Mouse (Mus musculus) midbrain, embryonic 12.5 days (tissue): ENCODE results near the gene Tinagl1. TPM values are rescaled to one million over a fixed set of nuclear protein-coding genes. Genes with fewer than 3 reads are reported as not detected.

Experiments used
- ATAC-seq: fragments of 200-750 bp; cut with Nextera tagmentation; 2 replicates; pipeline ENCODE4 v1.8.0; 2017; ENCODE audit warnings: low read depth, moderate TSS enrichment, moderate library complexity; ENCODE audit not compliant: low FRiP score
- H3K27ac ChIP-seq: fragments of 300-500 bp; sonication (generic); replicated peaks from 2 replicates; pipeline ENCODE4 v1.5.1; 2016; ENCODE audit warnings: mild to moderate bottlenecking
- H3K27me3 ChIP-seq: fragments of 300-500 bp; sonication (generic); 2 replicates; pipeline ENCODE4 v1.6.1; 2016; ENCODE audit warnings: mild to moderate bottlenecking
- H3K36me3 ChIP-seq: fragments of 300-500 bp; sonication (generic); 2 replicates; pipeline ENCODE4 v1.6.1; 2016
- H3K4me1 ChIP-seq: fragments of 300-500 bp; sonication (generic); 2 replicates; pipeline ENCODE4 v1.6.1; 2016
- H3K4me2 ChIP-seq: fragments of 300-500 bp; sonication (generic); replicated peaks from 2 replicates; pipeline ENCODE4 v1.6.1; 2016; ENCODE audit warnings: mild to moderate bottlenecking, moderate library complexity
- H3K4me3 ChIP-seq: fragments of 300-500 bp; sonication (generic); 2 replicates; pipeline ENCODE4 v1.5.1; 2016; ENCODE audit warnings: mild to moderate bottlenecking
- H3K9ac ChIP-seq: fragments of 300-500 bp; sonication (generic); replicated peaks from 2 replicates; pipeline ENCODE4 v1.6.1; 2016; ENCODE audit warnings: mild to moderate bottlenecking, moderate library complexity
- H3K9me3 ChIP-seq: fragments of 300-500 bp; sonication (generic); 2 replicates; pipeline ENCODE4 v1.6.1; 2016; ENCODE audit warnings: mild to moderate bottlenecking
- WGBS: fragments of 180-500 bp; shearing (Covaris S2); methylation state at CpG from one replicate; pipeline ENCODE4 v1.1.7; 2016; 5-methylcytosine and 5-hydroxymethylcytosine counted together
- polyA plus RNA-seq: library from polyadenylated mRNA; unstranded; fragments of >200 nt; fragmentation: Nextera tagmentation; extraction: Ambion mirVana; gene quantifications from 2 replicates; pipeline ENCODE4 v1.2.1, GENCODE M21; 2016

Gene Tinagl1
- polyA plus RNA-seq, 1 experiment from 2014 or later, result 7.9 TPM

GRCm38 (mm10) chr4:130176156-130176720, 1.3 kb upstream of the Tinagl1 start:
- Histone ChIP-seq H3K4me1 (peaks cover 17% of the 10 kb centered on the region), H3K9me3 (no peaks in the 10 kb centered on the region), H3K9ac (no peak overlapping the region), H3K36me3 (no peaks in the 10 kb centered on the region), H3K4me2 (no peak overlapping the region), H3K27ac (no peak overlapping the region), H3K27me3 (peaks cover 47% of the 10 kb centered on the region), H3K4me3 (no peak overlapping the region)
- ATAC-seq, result no peak
- WGBS, result 81% methylated on average over 5 of the region's 5 CpGs

- no peak overlapping the region for H3K9ac ChIP-seq
- no peaks in the 10 kb centered on the region for H3K9me3 ChIP-seq
- peak overlapping the region; percentile 40 for H3K4me2 ChIP-seq
- ATAC-seq, result no peak
- WGBS, result 4% methylated on average over 25 of the region's 25 CpGs
- no peaks in the 10 kb centered on the region for H3K36me3 ChIP-seq
- peaks cover 17% of the 10 kb centered on the region for H3K4me1 ChIP-seq
- H3K27ac ChIP-seq, result no peak overlapping the region
- H3K4me3 ChIP-seq, result peak overlapping the region; percentile 5
- peaks cover 47% of the 10 kb centered on the region for H3K27me3 ChIP-seq
Observed at GRCm38 (mm10) chr4:130174335-130175031, 439 bp downstream of the Tinagl1 start.

GRCm38 (mm10) chr4:130173911-130174311, 1.0 kb downstream of the Tinagl1 start:
- Histone ChIP-seq H3K4me3 (no peak overlapping the region), H3K4me1 (peaks cover 17% of the 10 kb centered on the region), H3K36me3 (no peaks in the 10 kb centered on the region), H3K27me3 (peaks cover 47% of the 10 kb centered on the region), H3K9ac (no peak overlapping the region), H3K9me3 (no peaks in the 10 kb centered on the region), H3K27ac (no peak overlapping the region), H3K4me2 (no peak overlapping the region)
- ATAC-seq, result no peak
- 46% methylated on average over 19 of the region's 19 CpGs for WGBS

GRCm38 (mm10) chr4:130173060-130173822, 1.7 kb downstream of the Tinagl1 start:
- H3K9me3 ChIP-seq, result no peaks in the 10 kb centered on the region
- H3K4me1 ChIP-seq, result peaks cover 23% of the 10 kb centered on the region
- H3K4me3 ChIP-seq, result no peak overlapping the region
- H3K36me3 ChIP-seq, result no peaks in the 10 kb centered on the region
- 77% methylated on average over 11 of the region's 11 CpGs for WGBS
- H3K27me3 ChIP-seq, result peaks cover 48% of the 10 kb centered on the region
- no peak overlapping the region for H3K4me2 ChIP-seq
- no peak overlapping the region for H3K27ac ChIP-seq
- H3K9ac ChIP-seq, result no peak overlapping the region
- no peak for ATAC-seq

GRCm38 (mm10) chr4:130171951-130172765, 2.8 kb downstream of the Tinagl1 start:
- 69% methylated on average over 11 of the region's 11 CpGs for WGBS
- Histone ChIP-seq H3K4me3 (no peak overlapping the region), H3K4me2 (no peak overlapping the region), H3K27ac (no peak overlapping the region), H3K9ac (no peak overlapping the region), H3K27me3 (peaks cover 55% of the 10 kb centered on the region), H3K36me3 (no peaks in the 10 kb centered on the region), H3K9me3 (no peaks in the 10 kb centered on the region), H3K4me1 (peaks cover 29% of the 10 kb centered on the region)
- no peak for ATAC-seq

- no peak overlapping the region for H3K4me2 ChIP-seq
- no peaks in the 10 kb centered on the region for H3K9me3 ChIP-seq
- H3K9ac ChIP-seq, result no peak overlapping the region
- WGBS, result 93% methylated on average over 4 of the region's 4 CpGs
- H3K4me1 ChIP-seq, result peaks cover 25% of the 10 kb centered on the region
- H3K27me3 ChIP-seq, result peaks cover 52% of the 10 kb centered on the region
- no peaks in the 10 kb centered on the region for H3K36me3 ChIP-seq
- H3K4me3 ChIP-seq, result no peak overlapping the region
- no peak overlapping the region for H3K27ac ChIP-seq
- ATAC-seq, result no peak
Observed at GRCm38 (mm10) chr4:130170362-130170761, 4.6 kb downstream of the Tinagl1 start.

GRCm38 (mm10) chr4:130169411-130169971, 5.4 kb downstream of the Tinagl1 start:
- H3K27me3 ChIP-seq, result peaks cover 52% of the 10 kb centered on the region
- no peaks in the 10 kb centered on the region for H3K36me3 ChIP-seq
- 86% methylated on average over 16 of the region's 16 CpGs for WGBS
- no peak overlapping the region for H3K4me3 ChIP-seq
- no peaks in the 10 kb centered on the region for H3K9me3 ChIP-seq
- no peak for ATAC-seq
- H3K4me2 ChIP-seq, result no peak overlapping the region
- peaks cover 16% of the 10 kb centered on the region for H3K4me1 ChIP-seq
- no peak overlapping the region for H3K9ac ChIP-seq
- H3K27ac ChIP-seq, result no peak overlapping the region

GRCm38 (mm10) chr4:130168280-130169183, 6.4 kb downstream of the Tinagl1 start:
- no peak for ATAC-seq
- Histone ChIP-seq H3K36me3 (no peaks in the 10 kb centered on the region), H3K4me2 (no peak overlapping the region), H3K27ac (no peak overlapping the region), H3K4me1 (peaks cover 16% of the 10 kb centered on the region), H3K4me3 (no peak overlapping the region), H3K27me3 (peaks cover 52% of the 10 kb centered on the region), H3K9me3 (no peaks in the 10 kb centered on the region), H3K9ac (no peak overlapping the region)
- WGBS, result 32% methylated on average over 16 of the region's 16 CpGs

GRCm38 (mm10) chr4:130167814-130168213, 7.1 kb downstream of the Tinagl1 start:
- Histone ChIP-seq H3K4me2 (peak overlapping the region; percentile 28; the same call in 1 of the 2 replicates), H3K9me3 (no peaks in the 10 kb centered on the region), H3K27me3 (peaks cover 52% of the 10 kb centered on the region), H3K27ac (no peak overlapping the region), H3K4me1 (peaks cover 23% of the 10 kb centered on the region), H3K36me3 (no peaks in the 10 kb centered on the region), H3K9ac (no peak overlapping the region), H3K4me3 (no peak overlapping the region)
- WGBS, result 48% methylated on average over 9 of the region's 9 CpGs
- ATAC-seq, result no peak

- Histone ChIP-seq H3K36me3 (no peaks in the 10 kb centered on the region), H3K27me3 (peaks cover 56% of the 10 kb centered on the region), H3K4me3 (no peak overlapping the region), H3K27ac (no peak overlapping the region), H3K4me2 (peak overlapping the region; percentile 28), H3K9me3 (no peaks in the 10 kb centered on the region), H3K9ac (no peak overlapping the region), H3K4me1 (peaks cover 26% of the 10 kb centered on the region)
- ATAC-seq, result no peak
- 59% methylated on average over 22 of the region's 22 CpGs for WGBS
Observed at GRCm38 (mm10) chr4:130167321-130167720, 7.6 kb downstream of the Tinagl1 start.

- Histone ChIP-seq H3K4me3 (no peak overlapping the region), H3K4me1 (peaks cover 23% of the 10 kb centered on the region), H3K36me3 (no peaks in the 10 kb centered on the region), H3K27me3 (peaks cover 63% of the 10 kb centered on the region), H3K4me2 (no peak overlapping the region), H3K9me3 (no peaks in the 10 kb centered on the region), H3K9ac (no peak overlapping the region), H3K27ac (no peak overlapping the region)
- 78% methylated on average over 8 of the region's 8 CpGs for WGBS
- ATAC-seq, result no peak
Observed at GRCm38 (mm10) chr4:130166592-130166991, 8.3 kb downstream of the Tinagl1 start.
